Mouse (Mus musculus): Measurements from ENCODE around the gene Olfr1039. TPM values are rescaled to one million over a fixed set of nuclear protein-coding genes. Genes with fewer than 3 reads are reported as not detected.
"Not testable (repeated sequence)": the region's sequence is repeated elsewhere in the genome, so short reads cannot be mapped to it uniquely, and the experiment has no call there.

Olfr1039 gene
- total RNA-seq (2021) = not detected
- long read RNA-seq, experiment 1 = 0 reads
- long read RNA-seq, experiment 2 = 0 reads

GRCm38 (mm10) chr2:86135828-86136227, at the start of gene Olfr1039:
Gene Olfr1039 (minus strand): TSS chr2:86135928.
- DNase-seq (ENCODE audit: low spot score in 2 of 2) = no peak

- DNase-seq (ENCODE audit: low spot score in 2 of 2) = no peak
Measured at GRCm38 (mm10) chr2:86179950-86180349, 44.2 kb upstream of the Olfr1039 start.

- no peak for DNase-seq (ENCODE audit: low spot score in 2 of 2)
Measured at GRCm38 (mm10) chr2:86177720-86178119, 42.0 kb upstream of the Olfr1039 start, which contains the start of gene Olfr1044. Gene Olfr1044 (minus strand): TSS chr2:86177820.

GRCm38 (mm10) chr2:86175422-86175821, 39.7 kb upstream of the Olfr1039 start:
- DNase-seq (ENCODE audit: low spot score in 2 of 2) = not testable (repeated sequence)

- DNase-seq (ENCODE audit: low spot score in 2 of 2) = no peak
Measured at GRCm38 (mm10) chr2:86167422-86167821, 31.7 kb upstream of the Olfr1039 start, which contains the start of gene Olfr1043. Gene Olfr1043 (minus strand): TSS chr2:86167522.

- no peak for DNase-seq (ENCODE audit: low spot score in 2 of 2)
Measured at GRCm38 (mm10) chr2:86161738-86162137, 26.0 kb upstream of the Olfr1039 start, which contains the start of gene Olfr1042. Gene Olfr1042 (minus strand): TSS chr2:86161838.

GRCm38 (mm10) chr2:86146632-86147031, 10.9 kb upstream of the Olfr1039 start, which contains the start of gene Olfr1040:
Gene Olfr1040 (minus strand): TSS chr2:86146732.
- no peak for DNase-seq (ENCODE audit: low spot score in 2 of 2)

GRCm38 (mm10) chr2:86087285-86087684, 48.4 kb downstream of the Olfr1039 start, which contains the start of gene Olfr1037:
Gene Olfr1037 (minus strand): TSS chr2:86087385.
- no peak for DNase-seq (ENCODE audit: low spot score in 2 of 2)

- not testable (repeated sequence) for DNase-seq (ENCODE audit: low spot score in 2 of 2)
Measured at GRCm38 (mm10) chr2:86080478-86080877, 55.2 kb downstream of the Olfr1039 start.

Other genes with a start within 250 kb of the Olfr1039 start
- gene Olfr1024, start 230.9 kb downstream of the Olfr1039 start, total RNA-seq (2021) = not detected
- not detected for gene Olfr1025-ps1, start 220.7 kb downstream of the Olfr1039 start, total RNA-seq (2021)
- not detected for gene Olfr1026, start 214.4 kb downstream of the Olfr1039 start, total RNA-seq (2021)
- gene Olfr1028, start 185.5 kb downstream of the Olfr1039 start, total RNA-seq (2021) = not detected
- under 1 TPM in 1 of 2 experiments, not detected in 1; 0.30 TPM for gene Olfr1029, start 162.0 kb downstream of the Olfr1039 start, total RNA-seq (2021)
- not detected for gene Olfr1030, start 156.7 kb downstream of the Olfr1039 start, total RNA-seq (2021)
- not detected for gene Olfr1031, start 145.6 kb downstream of the Olfr1039 start, total RNA-seq (2021)
- not detected for gene Olfr1032, start 130.4 kb downstream of the Olfr1039 start, total RNA-seq (2021)
- gene Olfr1033, start 115.3 kb downstream of the Olfr1039 start, total RNA-seq (2021) = 1 to 10 TPM; 3.5 to 4.1 TPM
- gene Olfr1034, start 90.1 kb downstream of the Olfr1039 start, total RNA-seq (2021) = under 1 TPM; 0.10 to 0.27 TPM
- gene Olfr1036, start 61.9 kb downstream of the Olfr1039 start, total RNA-seq (2021) = not detected
- gene Olfr1037, start 48.5 kb downstream of the Olfr1039 start, total RNA-seq (2021) = not detected
- not detected for gene Olfr1040, start 10.8 kb upstream of the Olfr1039 start, total RNA-seq (2021)
- not detected for gene Olfr1042, start 25.9 kb upstream of the Olfr1039 start, total RNA-seq (2021)
- gene Olfr1043, start 31.6 kb upstream of the Olfr1039 start, total RNA-seq (2021) = not detected
- not detected for gene Olfr1044, start 41.9 kb upstream of the Olfr1039 start, total RNA-seq (2021)
- gene Olfr52, start 49.8 kb upstream of the Olfr1039 start, total RNA-seq (2021) = not detected
- not detected for gene Olfr1045, start 67.1 kb upstream of the Olfr1039 start, total RNA-seq (2021)
- gene Olfr1046, start 83.4 kb upstream of the Olfr1039 start, total RNA-seq (2021) = not detected
- gene Olfr1047, start 95.5 kb upstream of the Olfr1039 start, total RNA-seq (2021) = not detected
- not detected for gene Olfr1048, start 104.4 kb upstream of the Olfr1039 start, total RNA-seq (2021)
- gene Olfr1049, start 122.4 kb upstream of the Olfr1039 start, total RNA-seq (2021) = not detected
- gene Olfr1051, start 143.2 kb upstream of the Olfr1039 start, total RNA-seq (2021) = not detected
- gene Olfr1052, start 156.5 kb upstream of the Olfr1039 start, total RNA-seq (2021) = not detected
- not detected for gene Olfr1053, start 179.4 kb upstream of the Olfr1039 start, total RNA-seq (2021)
- gene Olfr1054, start 199.5 kb upstream of the Olfr1039 start, total RNA-seq (2021) = not detected
- not detected for gene Olfr1055, start 214.4 kb upstream of the Olfr1039 start, total RNA-seq (2021)
- gene Olfr1056, start 226.5 kb upstream of the Olfr1039 start, total RNA-seq (2021) = not detected
- not detected for gene Olfr1057, start 242.5 kb upstream of the Olfr1039 start, total RNA-seq (2021)